Mouse (Mus musculus) kidney, adult 10 weeks (tissue): ENCODE data around the gene Ube2q2. TPM values are rescaled to one million over a fixed set of nuclear protein-coding genes. Genes with fewer than 3 reads are reported as not detected.

Source experiments
- polyA plus RNA-seq: library from polyadenylated mRNA; stranded (reverse); fragments of 350-450 nt; fragmentation: Illumina TruSeq; extraction: RNeasy Lipid Tissue Mini Kit (QIAGEN cat#74804); gene quantifications from one replicate; pipeline ENCODE4 v1.2.3, GENCODE M21; 2014; ENCODE audit warnings: low read depth, low replicate concordance

The Ube2q2 gene
- 125 TPM for polyA plus RNA-seq

GRCm38 (mm10) chr9:55148854-55149498 lies at the start of gene Ube2q2:
Gene Ube2q2 (plus strand): TSS chr9:55148854.

GRCm38 (mm10) chr9:55208790-55209481 lies 60.3 kb downstream of the Ube2q2 start, which contains the start of gene Fbxo22:
Gene Fbxo22 (plus strand): TSS chr9:55208925.

Other genes with a start within 250 kb of the Ube2q2 start
- 205 TPM for gene Hykk, start 231.6 kb upstream of the Ube2q2 start, polyA plus RNA-seq
- gene Psma4, start 198.1 kb upstream of the Ube2q2 start, polyA plus RNA-seq, result 613 TPM
- gene AY074887, start 197.9 kb upstream of the Ube2q2 start, polyA plus RNA-seq, result not detected
- not detected for gene Chrna5, start 168.0 kb upstream of the Ube2q2 start, polyA plus RNA-seq
- gene Chrna3, start 122.3 kb upstream of the Ube2q2 start, polyA plus RNA-seq, result not detected
- gene Chrnb4, start 100.1 kb upstream of the Ube2q2 start, polyA plus RNA-seq, result not detected
- 83.8 TPM for gene Fbxo22, start 60.1 kb downstream of the Ube2q2 start, polyA plus RNA-seq
- 1.4 TPM for gene Nrg4, start 178.0 kb downstream of the Ube2q2 start, polyA plus RNA-seq
- gene Tmem266, start 178.1 kb downstream of the Ube2q2 start, polyA plus RNA-seq, result not detected